Mouse (Mus musculus) neural tube, embryonic 14.5 days (tissue): Measurements from ENCODE around the gene Kctd17. TPM values are rescaled to one million over a fixed set of nuclear protein-coding genes. Genes with fewer than 3 reads are reported as not detected.

Experiments used
- ATAC-seq: fragments of 200-750 bp; cut with Nextera tagmentation; 2 replicates; pipeline ENCODE4 v1.8.0; 2017; ENCODE audit warnings: low read depth, mild to moderate bottlenecking, moderate TSS enrichment, moderate library complexity
- H3K27ac ChIP-seq: fragments of 300-500 bp; sonication (generic); 2 replicates; pipeline ENCODE4 v1.5.1; 2014; ENCODE audit warnings: low read depth, mild to moderate bottlenecking, control low read depth, low read length, moderate library complexity, mixed read lengths
- H3K27me3 ChIP-seq: fragments of 300-500 bp; sonication (generic); 2 replicates; pipeline ENCODE4 v1.6.1; 2014; ENCODE audit warnings: low read length; ENCODE audit not compliant: control insufficient read depth, insufficient read depth
- H3K36me3 ChIP-seq: fragments of 300-500 bp; sonication (generic); 2 replicates; pipeline ENCODE4 v1.6.1; 2014; ENCODE audit warnings: low read length, mixed read lengths; ENCODE audit not compliant: control insufficient read depth, insufficient read depth
- H3K4me1 ChIP-seq: fragments of 300-500 bp; sonication (generic); 2 replicates; pipeline ENCODE4 v1.6.1; 2014; ENCODE audit warnings: low read length; ENCODE audit not compliant: control insufficient read depth, insufficient read depth
- H3K4me2 ChIP-seq: fragments of 300-500 bp; sonication (generic); 2 replicates; pipeline ENCODE4 v1.6.1; 2014; ENCODE audit warnings: mild to moderate bottlenecking, low read depth, low read length, control low read depth
- H3K4me3 ChIP-seq: fragments of 300-500 bp; sonication (generic); 2 replicates; pipeline ENCODE4 v1.5.1; 2014; ENCODE audit warnings: low read depth, low read length, control low read depth, mixed read lengths
- H3K9ac ChIP-seq: fragments of 300-500 bp; sonication (generic); replicated peaks from 2 replicates; pipeline ENCODE4 v1.6.1; 2014; ENCODE audit warnings: low read depth, mild to moderate bottlenecking, control low read depth, low read length, mixed read lengths
- H3K9me3 ChIP-seq: fragments of 300-500 bp; sonication (generic); 2 replicates; pipeline ENCODE4 v1.6.1; 2016; ENCODE audit warnings: low read length; ENCODE audit not compliant: control insufficient read depth
- WGBS: fragments of 180-500 bp; shearing (Covaris S2); extraction: QIAGEN DNeasy Blood & Tissue Kit; methylation state at CpG from one replicate; pipeline ENCODE4 v1.1.7; 2014; 5-methylcytosine and 5-hydroxymethylcytosine counted together
- polyA plus RNA-seq: library from polyadenylated mRNA; unstranded; fragments of >200 nt; fragmentation: Nextera tagmentation; extraction: Ambion mirVana; gene quantifications from 2 replicates; pipeline ENCODE4 v1.2.1, GENCODE M21; 2014

Gene Kctd17
- polyA plus RNA-seq, result 141 and 157 TPM in 2 replicates

GRCm38 (mm10) chr15:78428391-78429138, at the start of gene Kctd17:
Kctd17 (plus strand) TSS chr15:78428564.
- Histone ChIP-seq H3K4me3 (peak within 1 kb of the TSS; percentile 82), H3K36me3 (peaks cover 13% of the 10 kb centered on the region), H3K9ac (peak within 1 kb of the TSS; percentile 93), H3K9me3 (no peaks in the 10 kb centered on the region), H3K27ac (peak within 1 kb of the TSS; percentile 52), H3K4me1 (peaks cover 15% of the 10 kb centered on the region), H3K4me2 (peak within 1 kb of the TSS; percentile 89), H3K27me3 (no peaks in the 10 kb centered on the region)
- peak; percentile 92 for ATAC-seq
- under 1% methylated on average over 52 of the region's 52 CpGs for WGBS

- Histone ChIP-seq H3K27me3 (no peaks in the 10 kb centered on the region), H3K4me3 (no peak overlapping the region), H3K9me3 (no peaks in the 10 kb centered on the region), H3K4me2 (no peak overlapping the region), H3K27ac (no peak overlapping the region), H3K36me3 (no peaks in the 10 kb centered on the region), H3K9ac (no peak overlapping the region), H3K4me1 (no peaks in the 10 kb centered on the region)
- WGBS, result 83% methylated on average over 2 of the region's 2 CpGs
- no peak for ATAC-seq
Observed at GRCm38 (mm10) chr15:78380208-78380607, 48.2 kb upstream of the Kctd17 start.

- Histone ChIP-seq H3K4me2 (no peak overlapping the region), H3K9me3 (no peaks in the 10 kb centered on the region), H3K9ac (no peak overlapping the region), H3K36me3 (no peaks in the 10 kb centered on the region), H3K27me3 (no peaks in the 10 kb centered on the region), H3K4me1 (no peaks in the 10 kb centered on the region), H3K4me3 (no peak overlapping the region), H3K27ac (no peak overlapping the region)
- WGBS, result 67% methylated on average over 4 of the region's 4 CpGs
- ATAC-seq, result no peak
Observed at GRCm38 (mm10) chr15:78380741-78381140, 47.6 kb upstream of the Kctd17 start.

GRCm38 (mm10) chr15:78382115-78382514, 46.2 kb upstream of the Kctd17 start:
- ATAC-seq, result no peak
- Histone ChIP-seq H3K4me3 (no peak overlapping the region), H3K9ac (no peak overlapping the region), H3K4me2 (no peak overlapping the region), H3K27me3 (no peaks in the 10 kb centered on the region), H3K27ac (no peak overlapping the region), H3K9me3 (no peaks in the 10 kb centered on the region), H3K4me1 (no peaks in the 10 kb centered on the region), H3K36me3 (no peaks in the 10 kb centered on the region)
- 90% methylated on average over 4 of the region's 4 CpGs for WGBS

- Histone ChIP-seq H3K27me3 (no peaks in the 10 kb centered on the region), H3K4me1 (no peaks in the 10 kb centered on the region), H3K9me3 (no peaks in the 10 kb centered on the region), H3K9ac (no peak overlapping the region), H3K27ac (peak overlapping the region; percentile 16), H3K4me3 (no peak overlapping the region), H3K36me3 (no peaks in the 10 kb centered on the region), H3K4me2 (no peak overlapping the region)
- WGBS, result 77% methylated on average over 11 of the region's 11 CpGs
- ATAC-seq, result peak; percentile 60; the same call in 1 of the 2 replicates
Observed at GRCm38 (mm10) chr15:78383450-78384219, 44.7 kb upstream of the Kctd17 start.

GRCm38 (mm10) chr15:78384220-78385116, 43.9 kb upstream of the Kctd17 start:
- ATAC-seq, result peak; percentile 24; the same call in 1 of the 2 replicates
- Histone ChIP-seq H3K4me1 (no peaks in the 10 kb centered on the region), H3K27me3 (no peaks in the 10 kb centered on the region), H3K36me3 (no peaks in the 10 kb centered on the region), H3K9ac (no peak overlapping the region), H3K4me3 (no peak overlapping the region), H3K27ac (peak overlapping the region; percentile 16), H3K4me2 (no peak overlapping the region), H3K9me3 (no peaks in the 10 kb centered on the region)
- 69% methylated on average over 7 of the region's 7 CpGs for WGBS

- H3K36me3 ChIP-seq, result no peaks in the 10 kb centered on the region
- H3K9ac ChIP-seq, result no peak overlapping the region
- H3K27me3 ChIP-seq, result no peaks in the 10 kb centered on the region
- H3K4me2 ChIP-seq, result no peak overlapping the region
- H3K27ac ChIP-seq, result no peak overlapping the region
- H3K9me3 ChIP-seq, result no peaks in the 10 kb centered on the region
- ATAC-seq, result no peak
- H3K4me1 ChIP-seq, result no peaks in the 10 kb centered on the region
- no peak overlapping the region for H3K4me3 ChIP-seq
- 90% methylated on average over 1 of the region's 1 CpGs for WGBS
Observed at GRCm38 (mm10) chr15:78385564-78385963, 42.8 kb upstream of the Kctd17 start.

- no peaks in the 10 kb centered on the region for H3K27me3 ChIP-seq
- no peaks in the 10 kb centered on the region for H3K4me1 ChIP-seq
- H3K36me3 ChIP-seq, result no peaks in the 10 kb centered on the region
- H3K9me3 ChIP-seq, result no peaks in the 10 kb centered on the region
- ATAC-seq, result no peak
- H3K4me3 ChIP-seq, result no peak overlapping the region
- WGBS, result 80% methylated on average over 3 of the region's 3 CpGs
- no peak overlapping the region for H3K9ac ChIP-seq
- no peak overlapping the region for H3K4me2 ChIP-seq
- no peak overlapping the region for H3K27ac ChIP-seq
Observed at GRCm38 (mm10) chr15:78390855-78391254, 37.5 kb upstream of the Kctd17 start.
